Mouse (Mus musculus) hindbrain, embryonic 13.5 days (tissue): ENCODE measurements around the gene Brsk1. TPM values are rescaled to one million over a fixed set of nuclear protein-coding genes. Genes with fewer than 3 reads are reported as not detected.

Experiments
- ATAC-seq: fragments of 200-750 bp; cut with Nextera tagmentation; 2 replicates; pipeline ENCODE4 v1.8.0; 2017; ENCODE audit warnings: moderate TSS enrichment; ENCODE audit not compliant: low FRiP score
- H3K27ac ChIP-seq: fragments of 300-500 bp; sonication (generic); 2 replicates; pipeline ENCODE4 v1.5.1; 2015; ENCODE audit warnings: inconsistent platforms, mild to moderate bottlenecking, moderate library complexity
- H3K27me3 ChIP-seq: fragments of 300-500 bp; sonication (generic); 2 replicates; pipeline ENCODE4 v1.6.1; 2015; ENCODE audit warnings: mild to moderate bottlenecking, inconsistent platforms
- H3K36me3 ChIP-seq: fragments of 300-500 bp; sonication (generic); 2 replicates; pipeline ENCODE4 v1.6.1; 2015; ENCODE audit warnings: mild to moderate bottlenecking, inconsistent platforms
- H3K4me1 ChIP-seq: fragments of 300-500 bp; sonication (generic); replicated peaks from 2 replicates; pipeline ENCODE4 v1.6.1; 2015; ENCODE audit warnings: inconsistent platforms
- H3K4me2 ChIP-seq: fragments of 300-500 bp; sonication (generic); 2 replicates; pipeline ENCODE4 v1.6.1; 2015; ENCODE audit warnings: inconsistent platforms, mild to moderate bottlenecking, moderate library complexity
- H3K4me3 ChIP-seq: fragments of 300-500 bp; sonication (generic); 2 replicates; pipeline ENCODE4 v1.5.1; 2015; ENCODE audit warnings: mild to moderate bottlenecking, inconsistent platforms
- H3K9ac ChIP-seq: fragments of 300-500 bp; sonication (generic); 2 replicates; pipeline ENCODE4 v1.6.1; 2015; ENCODE audit warnings: mild to moderate bottlenecking, inconsistent platforms
- H3K9me3 ChIP-seq: fragments of 300-500 bp; sonication (generic); 2 replicates; pipeline ENCODE4 v1.6.1; 2016; ENCODE audit warnings: inconsistent platforms
- WGBS: fragments of 180-500 bp; shearing (Covaris S2); methylation state at CpG from one replicate; pipeline ENCODE4 v1.1.7; 2015; 5-methylcytosine and 5-hydroxymethylcytosine counted together
- polyA plus RNA-seq: library from polyadenylated mRNA; unstranded; fragments of >200 nt; fragmentation: Nextera tagmentation; extraction: Ambion mirVana; gene quantifications from 2 replicates; pipeline ENCODE4 v1.2.1, GENCODE M21; 2015

Brsk1 gene
- polyA plus RNA-seq, 1 experiment from 2014 or later: 7.2 TPM

DNA sequence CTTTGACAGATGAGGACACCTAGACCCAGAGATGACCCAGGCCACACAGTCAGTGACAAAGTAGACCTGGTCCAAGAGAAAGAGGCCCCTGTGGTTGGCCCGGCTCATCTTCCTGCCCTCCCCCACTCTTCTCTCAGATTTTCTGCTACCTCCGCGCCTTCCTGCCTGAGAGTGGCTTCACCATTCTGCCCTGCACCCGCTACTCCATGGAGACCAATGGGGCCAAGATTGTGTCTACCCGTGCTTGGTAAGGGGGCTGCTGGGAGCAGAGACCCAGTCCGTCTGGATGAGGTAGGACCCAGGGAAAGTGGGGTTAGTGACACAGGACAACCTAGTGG lies 52.0 kb downstream of the Brsk1 start:
- H3K4me2 ChIP-seq: peak overlapping the region; percentile 87
- peak overlapping the region; percentile 93 for H3K9ac ChIP-seq
- peaks cover 46% of the 10 kb centered on the region for H3K36me3 ChIP-seq
- H3K4me3 ChIP-seq: no peak overlapping the region
- H3K27ac ChIP-seq: no peak overlapping the region
- peaks cover 63% of the 10 kb centered on the region for H3K4me1 ChIP-seq
- H3K27me3 ChIP-seq: no peaks in the 10 kb centered on the region
- WGBS: 86% methylated on average over 6 of the region's 6 CpGs
- ATAC-seq: no peak
- no peaks in the 10 kb centered on the region for H3K9me3 ChIP-seq

- Histone ChIP-seq H3K4me1 (peaks cover 62% of the 10 kb centered on the region), H3K9ac (no peak overlapping the region), H3K4me3 (no peak overlapping the region), H3K27ac (no peak overlapping the region), H3K9me3 (no peaks in the 10 kb centered on the region), H3K4me2 (0 out of 2 replicates have a peak overlapping the region, but pooled peaks have one; percentile 87), H3K36me3 (peaks cover 49% of the 10 kb centered on the region), H3K27me3 (no peaks in the 10 kb centered on the region)
- no peak for ATAC-seq
- whole genome bisulfite sequencing: 64% methylated on average over 2 of the region's 2 CpGs
Measured at GRCm38 (mm10) chr7:4743354-4743753, 53.0 kb downstream of the Brsk1 start.

- no peaks in the 10 kb centered on the region for H3K27me3 ChIP-seq
- no peak for ATAC-seq
- 97% methylated on average over 6 of the region's 6 CpGs for WGBS
Measured at GRCm38 (mm10) chr7:4744886-4745285, 54.5 kb downstream of the Brsk1 start.

DNA sequence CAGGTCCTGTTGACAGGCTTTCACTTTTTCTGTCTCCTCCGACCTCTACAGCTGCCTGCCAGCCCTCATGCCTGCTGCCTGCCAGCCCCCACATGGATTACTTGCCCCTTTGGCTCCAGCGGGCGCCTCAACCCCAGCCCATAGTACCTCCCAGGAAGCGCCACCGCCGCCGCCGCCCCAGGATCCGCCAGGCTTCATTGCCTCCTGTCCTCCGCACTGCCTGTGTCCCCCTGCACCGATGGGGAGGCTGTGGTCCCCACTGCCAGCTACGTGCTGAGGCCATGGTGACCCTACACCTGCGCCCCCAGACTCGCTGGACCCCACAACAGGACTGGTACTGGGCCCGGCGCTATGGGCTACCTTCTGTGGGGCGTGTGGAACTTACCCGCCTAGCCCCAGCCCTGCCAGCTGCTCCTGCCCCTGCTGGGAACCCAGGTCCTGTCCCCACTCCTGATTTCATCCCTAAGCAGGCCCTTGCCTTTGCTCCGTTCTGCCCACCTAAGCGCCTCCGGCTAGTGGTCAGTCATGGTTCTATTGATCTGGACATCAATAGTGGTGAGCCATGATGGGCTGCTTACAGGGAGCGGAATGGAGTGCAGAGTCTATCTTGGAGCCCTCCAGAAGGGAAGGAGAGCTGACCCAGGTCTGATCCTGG lies 56.0 kb downstream of the Brsk1 start:
- ATAC-seq: no peak
- Histone ChIP-seq H3K9me3 (no peaks in the 10 kb centered on the region), H3K4me3 (no peak overlapping the region), H3K4me2 (no peak overlapping the region), H3K9ac (peak overlapping the region; percentile 15; the same call in 1 of the 2 replicates), H3K27ac (no peak overlapping the region), H3K27me3 (0 out of 2 replicates have a peak, but pooled peaks cover 4% of the 10 kb centered on the region), H3K36me3 (peaks cover 53% of the 10 kb centered on the region), H3K4me1 (peaks cover 45% of the 10 kb centered on the region)
- WGBS: 82% methylated on average over 22 of the region's 22 CpGs

More at GRCm38 (mm10) chr7:4744886-4745285, 54.5 kb downstream of the Brsk1 start:
- Histone ChIP-seq H3K9me3 (no peaks in the 10 kb centered on the region), H3K4me1 (peaks cover 54% of the 10 kb centered on the region), H3K27ac (no peak overlapping the region), H3K9ac (no peak overlapping the region), H3K36me3 (peaks cover 53% of the 10 kb centered on the region), H3K4me3 (no peak overlapping the region), H3K4me2 (no peak overlapping the region)

DNA sequence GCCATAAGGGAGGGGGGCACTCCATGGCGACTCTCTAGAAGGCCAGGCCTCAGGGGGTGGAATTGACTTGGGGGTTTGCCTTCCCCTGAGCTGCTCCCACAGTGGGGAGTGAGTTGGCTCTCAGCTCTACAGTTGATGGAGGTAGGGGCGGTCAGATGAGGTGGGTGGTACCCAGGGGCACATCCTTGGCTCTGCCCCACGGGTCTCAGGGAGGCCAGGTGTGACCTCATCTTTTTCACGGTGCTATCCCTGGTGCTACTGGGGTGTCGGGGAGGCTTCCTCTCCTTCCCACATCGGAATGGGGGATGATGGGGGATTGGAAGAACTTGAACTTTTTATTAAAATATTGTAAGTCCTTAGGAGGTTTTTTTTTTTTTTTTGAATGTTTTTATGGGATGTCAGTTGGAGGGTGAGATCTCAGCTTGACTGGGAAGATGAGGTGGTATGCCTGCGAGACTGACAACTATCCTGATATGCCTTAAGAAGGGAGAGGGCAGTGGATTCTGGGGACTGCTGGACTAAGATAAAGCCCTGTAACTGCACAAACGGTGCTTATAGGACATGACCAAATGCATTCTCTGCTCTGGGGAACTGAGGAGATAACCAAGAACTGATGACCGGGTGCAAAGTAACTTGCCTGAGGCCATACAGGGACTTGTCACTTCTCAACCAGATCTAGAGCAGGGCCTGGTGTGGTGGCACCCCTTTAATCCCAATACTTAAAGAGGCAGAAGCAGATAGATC lies 56.9 kb downstream of the Brsk1 start:
- ATAC-seq: no peak
- 79% methylated on average over 9 of the region's 9 CpGs for WGBS
- no peak overlapping the region for H3K27ac ChIP-seq
- peaks cover 53% of the 10 kb centered on the region for H3K36me3 ChIP-seq
- 0 out of 2 replicates have a peak, but pooled peaks cover 9% of the 10 kb centered on the region for H3K27me3 ChIP-seq
- no peak overlapping the region for H3K4me2 ChIP-seq
- H3K4me3 ChIP-seq: no peak overlapping the region
- H3K4me1 ChIP-seq: peaks cover 45% of the 10 kb centered on the region
- H3K9me3 ChIP-seq: no peaks in the 10 kb centered on the region
- H3K9ac ChIP-seq: 0 out of 2 replicates have a peak overlapping the region, but pooled peaks have one; percentile 15

GRCm38 (mm10) chr7:4748321-4748720 lies 57.9 kb downstream of the Brsk1 start:
- H3K9me3 ChIP-seq: no peaks in the 10 kb centered on the region
- H3K27me3 ChIP-seq: 0 out of 2 replicates have a peak, but pooled peaks cover 12% of the 10 kb centered on the region
- no peak overlapping the region for H3K4me3 ChIP-seq
- peaks cover 43% of the 10 kb centered on the region for H3K36me3 ChIP-seq
- H3K27ac ChIP-seq: no peak overlapping the region
- H3K4me1 ChIP-seq: peaks cover 45% of the 10 kb centered on the region
- 82% methylated on average over 4 of the region's 4 CpGs for WGBS
- no peak overlapping the region for H3K9ac ChIP-seq
- H3K4me2 ChIP-seq: no peak overlapping the region
- no peak for ATAC-seq

GRCm38 (mm10) chr7:4749169-4749568 lies 58.8 kb downstream of the Brsk1 start:
- WGBS: 91% methylated on average over 2 of the region's 2 CpGs
- Histone ChIP-seq H3K36me3 (peaks cover 36% of the 10 kb centered on the region), H3K4me3 (no peak overlapping the region), H3K9me3 (no peaks in the 10 kb centered on the region), H3K27ac (no peak overlapping the region), H3K27me3 (0 out of 2 replicates have a peak, but pooled peaks cover 17% of the 10 kb centered on the region), H3K4me1 (peaks cover 41% of the 10 kb centered on the region), H3K4me2 (no peak overlapping the region), H3K9ac (no peak overlapping the region)
- no peak for ATAC-seq

DNA sequence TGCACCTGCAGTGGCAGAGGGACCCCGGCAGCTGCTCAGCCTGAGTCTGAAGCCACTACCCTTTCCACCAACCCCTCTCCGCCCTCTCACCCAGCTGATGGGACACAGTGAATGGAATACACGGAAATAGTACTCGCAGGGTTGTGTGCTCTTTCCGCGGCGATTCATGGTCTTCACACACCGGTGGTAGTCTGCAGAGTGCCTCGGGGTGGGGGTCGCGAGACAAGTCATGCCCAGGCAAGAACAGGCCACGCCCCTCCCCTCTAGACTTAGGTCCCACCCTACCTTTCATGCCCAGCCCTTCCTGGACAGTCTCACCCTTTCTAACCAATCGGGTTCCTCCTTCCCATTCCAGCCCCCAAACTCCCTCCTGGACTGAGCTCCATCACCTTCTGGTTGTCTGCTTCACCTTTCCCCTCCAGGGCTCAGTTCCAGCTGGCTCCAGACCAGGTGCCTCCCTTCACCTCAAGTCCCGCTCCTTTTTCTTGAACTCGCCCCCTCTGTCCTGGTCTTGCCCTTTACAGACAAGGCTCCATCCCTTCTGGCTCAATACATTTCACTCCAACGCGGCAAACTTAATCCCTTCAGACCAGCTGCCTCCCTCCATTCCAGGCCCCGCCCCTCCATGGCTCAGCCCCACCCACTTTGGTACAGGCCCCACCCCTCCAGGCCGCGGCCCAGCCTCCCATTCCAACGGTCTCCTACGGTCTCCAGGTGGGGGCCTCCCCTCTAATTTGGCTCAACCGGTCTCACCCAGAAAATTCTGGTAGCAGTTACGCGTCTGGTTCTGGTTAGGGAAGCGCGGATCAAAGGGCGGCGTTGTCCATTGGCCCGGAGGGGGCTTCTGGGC lies 61.8 kb downstream of the Brsk1 start:
- Histone ChIP-seq H3K4me2 (peak overlapping the region; percentile 51), H3K9me3 (no peaks in the 10 kb centered on the region), H3K4me3 (peak overlapping the region; percentile 33), H3K4me1 (peaks cover 22% of the 10 kb centered on the region), H3K9ac (peak overlapping the region; percentile 43; the same call in 1 of the 2 replicates), H3K27ac (no peak overlapping the region), H3K36me3 (peaks cover 8% of the 10 kb centered on the region), H3K27me3 (0 out of 2 replicates have a peak, but pooled peaks cover 17% of the 10 kb centered on the region)
- WGBS: 3% methylated on average over 30 of the region's 30 CpGs
- ATAC-seq: peak; percentile 78

GRCm38 (mm10) chr7:4752821-4753570 lies 62.6 kb downstream of the Brsk1 start, which contains the start of gene Cox6b2:
TSS of gene Cox6b2 (minus strand) at chr7:4753094.
- Histone ChIP-seq H3K4me1 (peaks cover 22% of the 10 kb centered on the region), H3K4me3 (peak within 1 kb of the TSS; percentile 33), H3K27ac (no peak within 1 kb of the TSS), H3K27me3 (0 out of 2 replicates have a peak, but pooled peaks cover 17% of the 10 kb centered on the region), H3K9ac (peak within 1 kb of the TSS; percentile 43; the same call in 1 of the 2 replicates), H3K9me3 (no peaks in the 10 kb centered on the region), H3K36me3 (0 out of 2 replicates have a peak, but pooled peaks cover 4% of the 10 kb centered on the region), H3K4me2 (peak within 1 kb of the TSS; percentile 51)
- ATAC-seq: peak; percentile 93
- WGBS: 4% methylated on average over 24 of the region's 24 CpGs

GRCm38 (mm10) chr7:4759670-4760069 lies 69.3 kb downstream of the Brsk1 start:
- Histone ChIP-seq H3K9ac (no peak overlapping the region), H3K27me3 (no peaks in the 10 kb centered on the region), H3K4me2 (no peak overlapping the region), H3K36me3 (no peaks in the 10 kb centered on the region), H3K27ac (no peak overlapping the region), H3K4me1 (no peaks in the 10 kb centered on the region), H3K4me3 (no peak overlapping the region), H3K9me3 (no peaks in the 10 kb centered on the region)
- no peak for ATAC-seq
- 50% methylated on average over 1 of the region's 1 CpGs for WGBS

DNA sequence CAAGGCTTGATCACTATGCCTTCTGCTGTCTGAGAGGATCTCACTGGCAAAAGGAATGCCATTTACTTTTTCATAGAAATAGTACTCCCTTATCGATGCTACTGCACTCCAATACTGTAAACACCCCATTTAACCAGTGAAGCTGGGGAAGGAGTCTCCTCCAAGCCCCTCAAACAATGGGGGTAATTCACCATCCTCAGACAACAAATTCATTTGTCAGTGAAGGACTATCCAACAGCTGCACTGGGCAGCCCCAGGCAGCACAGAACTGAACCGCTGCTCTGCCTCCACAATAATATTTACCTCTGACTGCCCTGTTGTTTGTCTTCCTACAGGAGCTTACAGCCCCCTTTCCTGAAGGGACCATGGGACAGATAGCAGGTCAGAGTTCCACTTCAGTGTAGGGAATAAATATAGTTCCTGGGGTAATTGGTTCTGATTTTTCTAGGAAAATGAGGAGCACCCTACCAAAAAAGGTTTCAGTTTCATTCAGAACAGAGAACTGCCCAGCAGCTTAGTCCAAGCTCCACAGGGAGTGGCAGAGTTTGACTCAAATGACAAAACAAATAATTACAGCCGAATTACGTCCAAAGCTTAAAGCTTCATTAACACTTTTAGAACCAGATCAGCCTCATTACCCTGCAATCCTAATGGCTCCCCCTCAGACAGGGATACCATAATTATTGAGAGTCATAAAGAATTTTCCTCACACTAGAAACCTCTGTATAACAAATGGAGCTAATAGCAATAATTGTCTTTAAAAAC lies 74.7 kb downstream of the Brsk1 start:
- peaks cover 5% of the 10 kb centered on the region for H3K4me1 ChIP-seq
- H3K27ac ChIP-seq: no peak overlapping the region
- WGBS: 27% methylated on average over 4 of the region's 4 CpGs
- H3K36me3 ChIP-seq: no peaks in the 10 kb centered on the region
- H3K27me3 ChIP-seq: no peaks in the 10 kb centered on the region
- no peak for ATAC-seq
- no peak overlapping the region for H3K4me2 ChIP-seq
- H3K4me3 ChIP-seq: no peak overlapping the region
- no peaks in the 10 kb centered on the region for H3K9me3 ChIP-seq
- H3K9ac ChIP-seq: no peak overlapping the region
